In the genomic region with DNA sequence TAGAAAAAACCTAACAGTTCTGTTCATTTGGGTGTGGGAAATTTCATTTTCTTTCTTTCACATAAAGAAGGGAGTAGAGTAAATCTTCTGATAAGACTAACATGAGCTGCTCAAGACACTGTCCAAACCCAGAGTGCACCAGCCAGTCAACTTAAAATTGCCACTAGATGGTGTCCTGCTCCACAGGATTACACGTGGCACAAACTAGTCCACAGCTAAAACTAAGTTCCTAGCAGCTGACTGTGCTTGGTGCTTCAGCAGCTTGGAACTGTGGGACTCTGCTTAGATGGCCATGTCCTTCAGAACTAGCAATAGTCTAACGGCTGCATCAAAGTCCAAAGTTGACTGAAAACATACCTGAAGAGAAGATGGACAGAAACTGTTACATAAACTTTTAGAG, we compare ENCODE assay signal across 7 mouse cellular contexts. TPM values are rescaled to one million over a fixed set of nuclear protein-coding genes. Genes with fewer than 3 reads are reported as not detected.
DNase-seq lines count a peak whose midpoint lies in the region; ATAC-seq lines count a peak whose summit lies in the region.

No protein-coding gene starts in this region.

- H3K27me3 ChIP-seq in hindbrain, embryonic 15.5 days: no peaks in the 10 kb centered on the region

- DNase-seq in WW6 (ENCODE audit: low read depth, low spot score): peak; percentile 22
- peak; percentile 55 for DNase-seq in cerebellum, adult 9-11 months
- DNase-seq in frontal cortex, postnatal 25 days (ENCODE audit: low spot score in 2 of 2): peak; percentile 26 to 31
- DNase-seq in left cerebral cortex, adult 11 months (ENCODE audit: low spot score): peak; percentile 47
- DNase-seq in lung, postnatal 4 days: peak; percentile 36 to 68
- peak; percentile 28 for DNase-seq in right cerebral cortex, postnatal 14 days

- no peak overlapping the region for H3K9ac ChIP-seq in hindbrain, embryonic 15.5 days

- ATAC-seq in hindbrain, embryonic 15.5 days (ENCODE audit: low FRiP score, low read depth): 0 out of 2 replicates have a peak, but pooled peaks have one; percentile 69

- 46% methylated on average over 2 of the region's 2 CpGs for WGBS in hindbrain, embryonic 15.5 days

- H3K27ac ChIP-seq in hindbrain, embryonic 15.5 days (replicated peaks): no peak overlapping the region

- H3K4me1 ChIP-seq in hindbrain, embryonic 15.5 days (replicated peaks): no peaks in the 10 kb centered on the region

- no peak overlapping the region for H3K4me3 ChIP-seq in hindbrain, embryonic 15.5 days

- 0 out of 2 replicates have a peak, but pooled peaks cover 12% of the 10 kb centered on the region for H3K36me3 ChIP-seq in hindbrain, embryonic 15.5 days

- no peak overlapping the region for H3K4me2 ChIP-seq in hindbrain, embryonic 15.5 days

- no peaks in the 10 kb centered on the region for H3K9me3 ChIP-seq in hindbrain, embryonic 15.5 days

RNA-seq across cellular contexts. Expression of a gene that starts 34.0 kb away (rescaled TPM):
- 9.3 and 10.2 TPM in 2 replicates for polyA plus RNA-seq in hindbrain, embryonic 15.5 days (2015; fragmentation: Nextera tagmentation; extraction: Ambion mirVana)

RNA-seq across cellular contexts. Expression of a gene that starts 49.5 kb away (rescaled TPM):
- 8.1 TPM in 2 replicates for polyA plus RNA-seq in hindbrain, embryonic 15.5 days (2015; fragmentation: Nextera tagmentation; extraction: Ambion mirVana)
